Mouse (Mus musculus) myocyte (in vitro differentiated cells): ENCODE measurements around the gene Abcc10. TPM values are rescaled to one million over a fixed set of nuclear protein-coding genes. Genes with fewer than 3 reads are reported as not detected.

Source experiments
- H3K27me3 ChIP-seq: one replicate; pipeline ENCODE4 v1.6.1; 2011; ENCODE audit not compliant: control insufficient read depth, insufficient read depth, insufficient read length
- H3K36me3 ChIP-seq: one replicate; pipeline ENCODE4 v1.6.1; 2011; ENCODE audit not compliant: control insufficient read depth, insufficient read depth
- H3K4me2 ChIP-seq: one replicate; pipeline ENCODE4 v1.6.1; 2011; ENCODE audit warnings: low read depth, control low read depth
- H3K4me3 ChIP-seq: one replicate; pipeline ENCODE4 v1.5.1; 2011; ENCODE audit warnings: mild to moderate bottlenecking, control low read depth, moderate library complexity
- H3K79me2 ChIP-seq: one replicate; pipeline ENCODE4 v1.6.1; 2011; ENCODE audit not compliant: control insufficient read depth, insufficient read depth
- H3ac ChIP-seq: one replicate; pipeline ENCODE4 v1.6.1; 2011; ENCODE audit not compliant: control insufficient read depth, insufficient read length
- CEBPB ChIP-seq: IDR thresholded peaks from 2 replicates; pipeline ENCODE4 v1.6.1; 2011; ENCODE audit warnings: mild to moderate bottlenecking, moderate library complexity; ENCODE audit not compliant: poor library complexity, insufficient read depth, severe bottlenecking
- E2F4 ChIP-seq: IDR thresholded peaks from one replicate; pipeline ENCODE4 v1.6.1; 2011; ENCODE audit warnings: mild to moderate bottlenecking, control low read depth, moderate library complexity; ENCODE audit not compliant: insufficient read depth
- MAX ChIP-seq: IDR thresholded peaks from one replicate; pipeline ENCODE4 v1.6.1; 2011; ENCODE audit warnings: low read depth, mild to moderate bottlenecking, control low read depth
- MYOD1 ChIP-seq, 3 experiments: IDR thresholded peaks; one replicate each; pipeline ENCODE4 v1.6.1; 2011; ENCODE audit warnings: control low read depth in 2 of 3, low read depth in 2 of 3, mild to moderate bottlenecking in 2 of 3, moderate library complexity in 1 of 3; ENCODE audit not compliant: insufficient read length in 2 of 3, control insufficient read depth in 1 of 3
- MYOG ChIP-seq, 3 experiments: IDR thresholded peaks; one replicate each; pipeline ENCODE4 v1.6.1; 2011; ENCODE audit warnings: control low read depth in 2 of 3, low read depth in 2 of 3, mild to moderate bottlenecking in 2 of 3; ENCODE audit not compliant: insufficient read length in 2 of 3, control insufficient read depth in 1 of 3, insufficient read depth in 1 of 3
- POLR2A ChIP-seq: IDR thresholded peaks from one replicate; pipeline ENCODE4 v1.6.1; 2011; ENCODE audit warnings: low read depth, mild to moderate bottlenecking, control low read depth, moderate library complexity; ENCODE audit not compliant: insufficient read length
- POLR2AphosphoS2 ChIP-seq: IDR thresholded peaks from one replicate; pipeline ENCODE4 v1.6.1; 2011; ENCODE audit warnings: low read depth, control low read depth; ENCODE audit not compliant: insufficient read length
- REST ChIP-seq: IDR thresholded peaks from one replicate; pipeline ENCODE4 v1.6.1; 2011; ENCODE audit warnings: mild to moderate bottlenecking, control low read depth, moderate library complexity; ENCODE audit not compliant: insufficient read depth, insufficient read length
- SRF ChIP-seq: IDR thresholded peaks from one replicate; pipeline ENCODE4 v1.6.1; 2011; ENCODE audit warnings: low read depth; ENCODE audit not compliant: control insufficient read depth, insufficient read length
- TCF12 ChIP-seq: IDR thresholded peaks from one replicate; pipeline ENCODE4 v1.6.1; 2011; ENCODE audit warnings: mild to moderate bottlenecking, control low read depth; ENCODE audit not compliant: poor library complexity, insufficient read depth, severe bottlenecking
- TCF3 ChIP-seq: IDR thresholded peaks from one replicate; pipeline ENCODE4 v1.6.1; 2011; ENCODE audit warnings: low read depth, control low read depth; ENCODE audit not compliant: insufficient read length
- USF1 ChIP-seq: IDR thresholded peaks from one replicate; pipeline ENCODE4 v1.6.1; 2011; ENCODE audit warnings: low read depth, mild to moderate bottlenecking, control low read depth, moderate library complexity
- polyA plus RNA-seq: library from polyadenylated mRNA; unstranded; fragments of >200 nt; fragmentation: generic; extraction: Trizol; gene quantifications from one replicate; pipeline ENCODE4 v1.2.1, GENCODE M21; 2012; ENCODE audit warnings: missing spikeins

The Abcc10 gene
- polyA plus RNA-seq, 1 experiment, result 4.6 TPM

DNA sequence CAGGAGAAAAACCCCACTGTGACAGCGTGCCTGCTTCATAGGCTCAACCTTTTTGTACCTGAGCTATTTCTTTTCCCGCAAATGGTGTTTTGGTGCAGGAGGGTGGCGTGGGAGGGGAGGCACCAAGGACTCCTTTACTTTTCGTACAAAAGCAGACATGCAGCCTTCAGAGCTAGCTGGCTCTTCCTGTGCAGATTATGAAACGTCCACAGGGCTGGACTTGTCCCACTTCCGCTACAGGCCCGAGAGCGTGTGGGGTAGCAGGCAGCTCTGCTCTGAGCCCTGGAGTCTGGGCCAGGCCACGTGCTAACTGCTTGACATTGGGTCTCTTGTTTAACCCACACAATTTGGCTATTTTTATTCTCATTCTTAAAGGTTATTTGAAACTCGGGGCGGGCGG lies 26.3 kb downstream of the Abcc10 start:
- H3K4me3 ChIP-seq, result no peak overlapping the region
- no peak overlapping the region for H3ac ChIP-seq
- H3K27me3 ChIP-seq, result peaks cover 14% of the 10 kb centered on the region
- H3K4me2 ChIP-seq, result no peak overlapping the region
- no peaks in the 10 kb centered on the region for H3K36me3 ChIP-seq
- no peaks in the 10 kb centered on the region for H3K79me2 ChIP-seq
- TF ChIP-seq REST (no peak), MYOG (IDR thresholded peaks at IDR 0.05; ENCODE audit: control insufficient read depth in 1 of 3, insufficient read depth in 1 of 3, insufficient read length in 2 of 3, low read depth in 2 of 3) (no peak), MAX (no peak), E2F4 (no peak), CEBPB (no peak), POLR2A (no peak), SRF (no peak), POLR2AphosphoS2 (no peak), USF1 (no peak), MYOD1 (IDR thresholded peaks at IDR 0.05; ENCODE audit: control insufficient read depth in 1 of 3, insufficient read length in 2 of 3, low read depth in 2 of 3) (no peak), TCF3 (no peak), TCF12 (no peak)

DNA sequence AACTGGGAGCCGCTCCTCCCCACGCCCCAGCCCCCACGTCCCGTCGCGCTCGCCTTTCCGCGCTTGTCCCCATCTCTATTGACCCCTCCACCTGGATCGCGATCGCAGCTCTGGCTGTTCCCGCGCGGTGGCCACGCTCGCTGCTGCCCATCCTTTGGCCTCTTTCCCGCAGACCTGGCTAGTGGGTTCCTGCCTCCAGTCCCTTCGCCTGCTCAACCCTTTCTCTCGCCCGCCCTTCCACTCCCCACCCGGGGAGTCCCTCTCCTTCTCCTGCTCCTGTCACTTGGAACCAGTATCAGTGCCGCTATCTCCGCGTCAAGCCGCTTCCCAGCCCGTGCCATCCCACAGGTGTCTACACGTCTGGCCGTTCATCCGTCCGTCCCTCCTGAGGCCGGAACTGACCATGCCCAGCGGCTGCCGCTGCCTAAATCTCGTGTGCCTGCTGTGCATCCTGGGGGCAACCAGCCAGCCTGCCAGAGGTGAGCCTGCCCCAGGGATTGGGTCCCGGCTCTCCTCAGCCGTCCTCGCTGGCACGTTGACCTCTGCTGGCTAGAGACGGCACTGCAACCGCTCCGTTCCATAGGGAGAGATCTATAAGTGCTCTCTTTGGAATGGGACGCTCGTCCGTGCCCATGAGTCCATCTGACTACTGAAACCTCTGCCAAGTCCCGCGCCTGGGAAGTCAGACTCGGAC lies 29.8 kb downstream of the Abcc10 start:
- Histone ChIP-seq H3K27me3 (peaks cover 18% of the 10 kb centered on the region), H3K36me3 (no peaks in the 10 kb centered on the region), H3ac (peak overlapping the region; percentile 1), H3K4me2 (peak overlapping the region; percentile 90), H3K4me3 (peak overlapping the region; percentile 19), H3K79me2 (no peaks in the 10 kb centered on the region)
- TF ChIP-seq MYOD1 (IDR thresholded peaks at IDR 0.05; ENCODE audit: control insufficient read depth in 1 of 3, insufficient read length in 2 of 3, low read depth in 2 of 3) (peak in 1 of 3 experiments; percentile 13), MAX (no peak), USF1 (no peak), E2F4 (no peak), SRF (no peak), POLR2AphosphoS2 (no peak), REST (no peak), TCF3 (no peak)

DNA sequence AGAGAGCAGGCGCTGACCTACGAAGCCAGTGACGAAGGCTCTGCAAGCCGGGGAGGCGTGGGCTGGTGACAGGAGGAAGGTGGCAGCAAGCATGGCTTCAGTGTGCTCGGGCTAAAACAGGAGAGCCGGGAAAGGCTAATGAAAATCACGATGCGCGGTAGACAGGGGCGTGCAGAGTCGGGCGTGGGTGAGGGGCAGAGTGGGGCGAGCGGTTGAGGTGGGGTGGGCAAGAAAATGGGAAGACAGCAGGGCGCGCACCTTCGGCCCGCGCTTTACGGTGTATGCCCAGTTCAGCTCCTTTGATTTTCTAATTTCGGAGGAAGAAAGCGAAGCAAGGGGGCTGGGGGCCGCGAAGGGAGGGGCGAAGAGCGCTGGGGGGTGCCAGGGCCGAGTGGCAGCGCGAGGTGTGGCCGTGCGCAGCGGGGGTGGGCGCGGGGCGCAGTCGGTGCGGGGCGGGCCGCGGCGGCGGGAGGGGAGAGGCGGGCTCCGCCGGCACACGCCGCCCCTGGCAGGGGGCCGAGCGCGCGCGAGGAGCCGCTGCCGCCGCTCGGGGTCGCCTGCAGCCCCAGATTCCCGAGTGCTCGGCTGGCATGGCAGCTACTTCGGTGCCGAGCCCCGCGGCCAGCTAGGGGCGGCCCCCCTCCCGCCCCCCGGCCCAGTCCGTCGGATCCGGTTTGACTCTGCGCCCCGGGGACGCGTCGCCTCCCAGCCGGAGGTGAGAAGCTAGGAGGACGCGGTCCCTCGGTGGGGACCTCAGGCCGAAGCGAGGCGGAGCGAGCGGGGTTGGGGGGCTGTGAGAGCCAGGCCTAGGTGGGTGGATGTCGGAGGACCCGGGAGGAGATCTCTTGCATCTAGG lies 30.6 kb downstream of the Abcc10 start, which contains the start of gene Dlk2:
Gene Dlk2, plus strand, starts transcription at position 58 of the 856 bp plus-strand sequence.
- Histone ChIP-seq H3K4me2 (peak within 1 kb of the TSS; percentile 90), H3K27me3 (peaks cover 18% of the 10 kb centered on the region), H3K4me3 (peak within 1 kb of the TSS; percentile 19), H3K36me3 (no peaks in the 10 kb centered on the region), H3K79me2 (no peaks in the 10 kb centered on the region), H3ac (peak within 1 kb of the TSS; percentile 1)
- TF ChIP-seq POLR2AphosphoS2 (no peak), MYOG (IDR thresholded peaks at IDR 0.05; ENCODE audit: control insufficient read depth in 1 of 3, insufficient read depth in 1 of 3, insufficient read length in 2 of 3, low read depth in 2 of 3) (no peak), POLR2A (no peak), USF1 (no peak), E2F4 (no peak), CEBPB (no peak), TCF3 (no peak), MAX (no peak), MYOD1 (IDR thresholded peaks at IDR 0.05; ENCODE audit: control insufficient read depth in 1 of 3, insufficient read length in 2 of 3, low read depth in 2 of 3) (no peak), REST (no peak), TCF12 (no peak), SRF (no peak)

DNA sequence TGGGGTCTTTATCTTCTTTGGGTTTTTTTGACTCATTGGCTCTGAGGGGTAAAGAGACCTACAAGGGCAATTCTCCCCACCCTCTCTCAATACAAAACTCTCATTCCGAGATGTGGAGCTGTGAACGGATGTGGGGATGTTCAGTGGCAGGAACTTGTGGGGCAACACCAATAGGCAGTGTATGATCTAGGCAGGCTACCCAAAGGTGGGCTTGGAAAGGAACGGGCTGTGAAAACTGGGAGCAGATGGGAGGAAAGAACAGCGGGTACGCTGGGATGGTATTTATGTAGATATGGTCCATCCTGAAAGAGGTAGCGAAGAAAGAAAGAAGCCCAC lies 31.2 kb downstream of the Abcc10 start:
- peak overlapping the region; percentile 64 for H3K4me2 ChIP-seq
- no peak overlapping the region for H3ac ChIP-seq
- peaks cover 21% of the 10 kb centered on the region for H3K27me3 ChIP-seq
- no peaks in the 10 kb centered on the region for H3K79me2 ChIP-seq
- TF ChIP-seq SRF, result no peak
- no peak for TF ChIP-seq E2F4
- TF ChIP-seq USF1, result no peak
- no peak for TF ChIP-seq MAX
- TF ChIP-seq POLR2A, result no peak
- no peak for TF ChIP-seq MYOD1 (IDR thresholded peaks at IDR 0.05; ENCODE audit: control insufficient read depth in 1 of 3, insufficient read length in 2 of 3, low read depth in 2 of 3)
- TF ChIP-seq REST, result no peak
- no peaks in the 10 kb centered on the region for H3K36me3 ChIP-seq
- H3K4me3 ChIP-seq, result peak overlapping the region; percentile 19
